In the genomic region with DNA sequence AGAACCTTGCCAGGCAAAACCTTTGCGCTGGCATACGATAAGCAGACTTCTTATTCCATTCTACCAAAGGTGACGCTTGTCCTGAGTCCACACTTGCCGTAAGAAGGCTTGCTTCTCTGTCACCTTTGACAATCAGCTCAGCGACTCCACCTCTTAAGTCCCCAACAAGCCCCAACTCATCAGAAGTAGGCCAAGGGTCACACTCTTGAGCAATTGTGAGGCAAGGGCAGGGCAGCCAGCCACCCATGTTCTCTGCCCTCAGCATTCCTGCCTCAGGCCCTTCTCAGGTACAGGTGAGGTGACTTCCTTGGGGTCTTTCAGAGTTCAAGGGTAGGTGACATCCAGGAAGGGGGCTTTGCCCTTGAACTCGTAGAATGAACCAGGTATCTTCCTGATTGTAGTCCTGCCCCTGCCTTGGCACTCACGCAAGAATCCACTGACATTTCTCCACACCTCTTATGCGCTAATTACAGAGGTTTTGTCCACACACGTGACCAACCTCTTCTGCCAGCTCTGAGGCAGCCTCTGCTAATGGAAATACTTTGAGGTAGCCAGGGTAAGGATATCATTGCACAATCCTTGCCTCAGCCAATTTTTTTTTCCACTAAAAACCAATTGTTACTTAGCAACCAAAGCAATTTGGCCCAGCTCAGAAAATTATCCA, we compare ENCODE assay signal across 9 mouse cellular contexts. TPM values are rescaled to one million over a fixed set of nuclear protein-coding genes. Genes with fewer than 3 reads are reported as not detected.
A peak's percentile ranks its signal among the peaks of the same experiment; 100 is the strongest.
DNase-seq lines count a peak whose midpoint lies in the region; ATAC-seq lines count a peak whose summit lies in the region.
"Had no signal": no experiment of that assay in that cellular context is flagged by ENCODE, and none has a peak within 500 bp of the region (broad histone marks: within the 10 kb centered on the region; RNA-seq: fewer than 3 reads in every experiment).

No protein-coding gene starts in this region.

- H3K36me3 ChIP-seq in kidney, embryonic 15.5 days, result no peaks in the 10 kb centered on the region
- no peaks in the 10 kb centered on the region for H3K36me3 ChIP-seq in neural tube, embryonic 15.5 days
- H3K36me3 ChIP-seq in liver, embryonic 11.5 days (ENCODE audit: control insufficient read depth, insufficient read depth, low read length), result no peaks in the 10 kb centered on the region

- H3K9ac ChIP-seq in kidney, embryonic 15.5 days, result no peak overlapping the region
- H3K9ac ChIP-seq in neural tube, embryonic 15.5 days (replicated peaks), result no peak overlapping the region
- no peak overlapping the region for H3K9ac ChIP-seq in liver, embryonic 11.5 days (ENCODE audit: low read depth, low read length)

- H3K4me3 ChIP-seq in kidney, embryonic 15.5 days (replicated peaks), result no peak overlapping the region
- H3K4me3 ChIP-seq in brown adipose tissue, adult 24 weeks (ENCODE audit: insufficient read depth, low read depth, low read length), result no peak overlapping the region
- no peak overlapping the region for H3K4me3 ChIP-seq in neural tube, embryonic 15.5 days (replicated peaks)
- H3K4me3 ChIP-seq in liver, embryonic 11.5 days (ENCODE audit: low read depth, low read length), result no peak overlapping the region

- 91% methylated on average over 9 of the region's 9 CpGs for WGBS in kidney, embryonic 15.5 days
- 88% methylated on average over 9 of the region's 9 CpGs for WGBS in neural tube, embryonic 15.5 days
- WGBS in liver, embryonic 11.5 days, result 83% methylated on average over 9 of the region's 9 CpGs

- ATAC-seq in kidney, embryonic 15.5 days (replicated peaks; ENCODE audit: low FRiP score), result no peak
- no peak for ATAC-seq in neural tube, embryonic 15.5 days (ENCODE audit: low FRiP score)
- ATAC-seq in liver, embryonic 11.5 days (replicated peaks; ENCODE audit: low FRiP score), result no peak

- DNase-seq in kidney, adult 18-20 months, result peak; percentile 55
- peak; percentile 27 for DNase-seq in ES-CJ7 (ENCODE audit: low read depth, low spot score)
- peak; percentile 81 for DNase-seq in lung, postnatal 25 days (ENCODE audit: low spot score)
- DNase-seq in liver, embryonic 11.5 days (ENCODE audit: low spot score), result no peak
- DNase-seq: cerebellum, adult 9-10 months; thymus, postnatal 25 days had no signal

- H3K27ac ChIP-seq in kidney, embryonic 15.5 days, result no peak overlapping the region
- peak overlapping the region; percentile 99 for H3K27ac ChIP-seq in brown adipose tissue, adult 24 weeks (replicated peaks; ENCODE audit: low read depth, low read length)
- H3K27ac ChIP-seq in neural tube, embryonic 15.5 days (replicated peaks), result no peak overlapping the region
- H3K27ac ChIP-seq in liver, embryonic 11.5 days (ENCODE audit: low read depth, low read length), result no peak overlapping the region

- no peaks in the 10 kb centered on the region for H3K4me1 ChIP-seq in kidney, embryonic 15.5 days
- peaks cover 16% of the 10 kb centered on the region for H3K4me1 ChIP-seq in brown adipose tissue, adult 24 weeks (ENCODE audit: control insufficient read depth, insufficient read depth, insufficient read length, low read length)
- 0 out of 2 replicates have a peak, but pooled peaks cover 3% of the 10 kb centered on the region for H3K4me1 ChIP-seq in neural tube, embryonic 15.5 days
- H3K4me1 ChIP-seq in liver, embryonic 11.5 days (replicated peaks; ENCODE audit: control insufficient read depth, insufficient read depth, low read length), result no peaks in the 10 kb centered on the region

- no peaks in the 10 kb centered on the region for H3K9me3 ChIP-seq in kidney, embryonic 15.5 days (replicated peaks)
- H3K9me3 ChIP-seq in neural tube, embryonic 15.5 days (replicated peaks), result no peaks in the 10 kb centered on the region
- H3K9me3 ChIP-seq in liver, embryonic 11.5 days (ENCODE audit: control insufficient read depth, low read length), result no peaks in the 10 kb centered on the region

- H3K27me3 ChIP-seq in kidney, embryonic 15.5 days, result no peaks in the 10 kb centered on the region
- H3K27me3 ChIP-seq in neural tube, embryonic 15.5 days (replicated peaks), result no peaks in the 10 kb centered on the region
- H3K27me3 ChIP-seq in liver, embryonic 11.5 days (replicated peaks; ENCODE audit: control insufficient read depth, insufficient read depth, low read length), result peaks cover 7% of the 10 kb centered on the region; the same call in 1 of the 2 replicates

- no peak overlapping the region for H3K4me2 ChIP-seq in kidney, embryonic 15.5 days
- no peak overlapping the region for H3K4me2 ChIP-seq in neural tube, embryonic 15.5 days
- no peak overlapping the region for H3K4me2 ChIP-seq in liver, embryonic 11.5 days

RNA-seq across cellular contexts. Expression of a gene that starts 20.9 kb away (rescaled TPM):
- 46.4 and 48.7 TPM in 2 replicates for polyA plus RNA-seq in kidney, embryonic 15.5 days (2015; fragmentation: Nextera tagmentation; extraction: Ambion mirVana)
- 12.1 and 14.6 TPM in 2 replicates for polyA plus RNA-seq in brown adipose tissue, adult 24 weeks (2012; ENCODE audit: insufficient read depth, insufficient read length, missing spikeins)
- polyA plus RNA-seq in neural tube, embryonic 15.5 days (2015; fragmentation: Nextera tagmentation; extraction: Ambion mirVana), result 62.9 and 67.9 TPM in 2 replicates
- polyA plus RNA-seq in liver, embryonic 11.5 days (2014; fragmentation: Nextera tagmentation; extraction: Ambion mirVana), result 26.7 and 28.0 TPM in 2 replicates

RNA-seq across cellular contexts. Expression of a gene that starts 21.2 kb away (rescaled TPM):
- polyA plus RNA-seq in kidney, embryonic 15.5 days (2015; fragmentation: Nextera tagmentation; extraction: Ambion mirVana), result 4.8 and 5.7 TPM in 2 replicates
- polyA plus RNA-seq in brown adipose tissue, adult 24 weeks (2012; ENCODE audit: insufficient read depth, insufficient read length, missing spikeins), result 1.7 and 2.3 TPM in 2 replicates
- 5.5 and 5.9 TPM in 2 replicates for polyA plus RNA-seq in neural tube, embryonic 15.5 days (2015; fragmentation: Nextera tagmentation; extraction: Ambion mirVana)
- 1.1 and 1.4 TPM in 2 replicates for polyA plus RNA-seq in liver, embryonic 11.5 days (2014; fragmentation: Nextera tagmentation; extraction: Ambion mirVana)
